11 mouse cellular contexts compared by ENCODE assay signal in genomic region chr10:80421651-80422472, GRCm38 (mm10). TPM values are rescaled to one million over a fixed set of nuclear protein-coding genes. Genes with fewer than 3 reads are reported as not detected.
A peak's percentile ranks its signal among the peaks of the same experiment; 100 is the strongest.
DNase-seq lines count a peak whose midpoint lies in the region; ATAC-seq and TF ChIP-seq lines count a peak whose summit lies in the region.
"Had no signal": no experiment of that assay in that cellular context is flagged by ENCODE, and none has a peak within 500 bp of the region (broad histone marks: within the 10 kb centered on the region; RNA-seq: fewer than 3 reads in every experiment).

No protein-coding gene starts in this region.

- TF ChIP-seq CTCF in MEL (IDR thresholded peaks at IDR 0.05 in 2 of 3, conservative IDR thresholded peaks at IDR 0.05 in 1 of 3; ENCODE audit: control insufficient read depth in 1 of 3, insufficient read depth in 1 of 3, low read depth in 2 of 3, low read length in 3 of 3, poor library complexity in 1 of 3, severe bottlenecking in 1 of 3) = no peak

- peaks cover 4% of the 10 kb centered on the region for H3K79me2 ChIP-seq in MEL (ENCODE audit: control insufficient read depth, insufficient read depth, low read length, poor library complexity)

- H3K27ac ChIP-seq in MEL (ENCODE audit: control insufficient read depth, low read depth, low read length) = peak overlapping the region; percentile 93
- peak overlapping the region; percentile 79 for H3K27ac ChIP-seq in forebrain, embryonic 14.5 days (ENCODE audit: low read depth, low read length)

- TF ChIP-seq EP300 in MEL (IDR thresholded peaks at IDR 0.05; ENCODE audit: low read depth in 1 of 2, low read length in 2 of 2) = peak; percentile 87 to 97

- H3K4me2 ChIP-seq in forebrain, embryonic 14.5 days (ENCODE audit: low read length) = peak overlapping the region; percentile 19; the same call in 1 of the 2 replicates

- WGBS in forebrain, embryonic 14.5 days = 75% methylated on average over 9 of the region's 9 CpGs

- no peak overlapping the region for H3K4me3 ChIP-seq in MEL (ENCODE audit: control insufficient read depth in 1 of 2, insufficient read depth in 1 of 2, low read depth in 2 of 2, low read length in 2 of 2)
- H3K4me3 ChIP-seq in forebrain, embryonic 14.5 days (ENCODE audit: low read depth, low read length) = no peak overlapping the region

- no peaks in the 10 kb centered on the region for H3K9me3 ChIP-seq in MEL (replicated peaks; ENCODE audit: insufficient read depth, low read length)
- no peaks in the 10 kb centered on the region for H3K9me3 ChIP-seq in forebrain, embryonic 14.5 days (replicated peaks; ENCODE audit: control insufficient read depth, low read length)

- TF ChIP-seq RAD21 in MEL (IDR thresholded peaks at IDR 0.05; ENCODE audit: low read depth, low read length) = no peak

- DNase-seq in cerebellum, adult 9-11 months = peak; percentile 34
- no peak for DNase-seq in cerebellum, adult 18-20 months
- DNase-seq in MEL (ENCODE audit: low read depth, low spot score) = peak; percentile 85
- DNase-seq in forebrain, embryonic 14.5 days (ENCODE audit: low spot score) = peak; percentile 59
- no peak for DNase-seq in left cerebral cortex, adult 8-10 months (ENCODE audit: low spot score in 2 of 2)
- no peak for DNase-seq in adipocyte (ENCODE audit: low spot score)
- DNase-seq: gastrocnemius, postnatal 25 days; kidney, postnatal 36 days; lung, postnatal 10 days had no signal

- H3K36me3 ChIP-seq in MEL (ENCODE audit: control insufficient read depth in 1 of 2, insufficient read depth in 2 of 2, low read length in 2 of 2) = peaks cover 14 to 43% of the 10 kb centered on the region in 2 experiments
- H3K36me3 ChIP-seq in forebrain, embryonic 14.5 days (ENCODE audit: control insufficient read depth, insufficient read depth, low read length) = peaks cover 91% of the 10 kb centered on the region

- H3K4me1 ChIP-seq in MEL (ENCODE audit: control insufficient read depth in 1 of 2, insufficient read depth in 2 of 2, low read length in 2 of 2) = peaks cover 23 to 56% of the 10 kb centered on the region in 2 experiments
- peaks cover 21% of the 10 kb centered on the region for H3K4me1 ChIP-seq in forebrain, embryonic 14.5 days (ENCODE audit: control insufficient read depth, insufficient read depth, low read length)

- H3K27me3 ChIP-seq in MEL (ENCODE audit: control insufficient read depth in 1 of 2, insufficient read depth in 2 of 2, low read length in 2 of 2) = no peaks in the 10 kb centered on the region
- no peaks in the 10 kb centered on the region for H3K27me3 ChIP-seq in forebrain, embryonic 14.5 days (replicated peaks; ENCODE audit: control insufficient read depth, insufficient read depth, low read length)

- TF ChIP-seq POLR2A in MEL (IDR thresholded peaks at IDR 0.05; ENCODE audit: control insufficient read depth in 1 of 2, insufficient read depth in 1 of 2, low read depth in 1 of 2, low read length in 2 of 2, poor library complexity in 1 of 2) = peak in 1 of 2 experiments; percentile 71; a peak in 2 of 4 replicates

- ATAC-seq in forebrain, embryonic 14.5 days = peak; percentile 54
- ATAC-seq in megakaryocyte-erythroid progenitor cell, adult 5-6 weeks (replicated peaks; ENCODE audit: low FRiP score, low TSS enrichment, poor library complexity, severe bottlenecking) = peak; percentile 85
- no peak for ATAC-seq in CD4-positive, CD25-positive, alpha-beta regulatory T cell, adult 4 months

- H3K9ac ChIP-seq in MEL (ENCODE audit: control insufficient read depth, low read depth, low read length, poor library complexity, severe bottlenecking) = peak overlapping the region; percentile 47
- H3K9ac ChIP-seq in forebrain, embryonic 14.5 days (ENCODE audit: low read length) = no peak overlapping the region

TF ChIP-seq in MEL, 35 proteins besides CTCF, POLR2A, EP300 and RAD21 (continues in another document):
- TF ChIP-seq ZMIZ1 (IDR thresholded peaks at IDR 0.05; ENCODE audit: low read depth, low read length) = no peak
- no peak for TF ChIP-seq UBTF (IDR thresholded peaks at IDR 0.05; ENCODE audit: borderline replicate concordance, insufficient read depth, low read depth, low read length)
- no peak for TF ChIP-seq CHD1 (IDR thresholded peaks at IDR 0.05; ENCODE audit: low read depth, low read length)
- TF ChIP-seq SMC3 (IDR thresholded peaks at IDR 0.05; ENCODE audit: low read depth, low read length) = 0 out of 2 replicates have a peak, but pooled peaks have one; percentile 10
- TF ChIP-seq MYC (IDR thresholded peaks at IDR 0.05; ENCODE audit: low read depth, low read length) = peak; percentile 75
- no peak for TF ChIP-seq BHLHE40 (IDR thresholded peaks at IDR 0.05; ENCODE audit: borderline replicate concordance, low read depth, low read length)
- TF ChIP-seq GATA1 (IDR thresholded peaks at IDR 0.05; ENCODE audit: low read depth, low read length) = peak; percentile 90
- TF ChIP-seq E2F4 (IDR thresholded peaks at IDR 0.05; ENCODE audit: borderline replicate concordance, low read depth, low read length) = no peak
- TF ChIP-seq KAT2A (conservative IDR thresholded peaks at IDR 0.05; ENCODE audit: low read depth, low read length) = no peak
- peak; percentile 36; the same call in 1 of the 2 replicates for TF ChIP-seq NELFE (IDR thresholded peaks at IDR 0.05; ENCODE audit: low read depth, low read length)
- no peak for TF ChIP-seq POLR2AphosphoS2 (IDR thresholded peaks at IDR 0.05; ENCODE audit: low read length)
- TF ChIP-seq JUND (IDR thresholded peaks at IDR 0.05; ENCODE audit: low read depth, low read length) = no peak
- TF ChIP-seq ZKSCAN1 (IDR thresholded peaks at IDR 0.05; ENCODE audit: low read depth, low read length) = no peak
- peak; percentile 68; the same call in 1 of the 2 replicates for TF ChIP-seq RCOR1 (IDR thresholded peaks at IDR 0.05; ENCODE audit: low read depth, low read length)
- TF ChIP-seq SIN3A (IDR thresholded peaks at IDR 0.05; ENCODE audit: low read length) = peak; percentile 80
- peak; percentile 72; the same call in 1 of the 2 replicates for TF ChIP-seq ETS1 (IDR thresholded peaks at IDR 0.05; ENCODE audit: low read depth, low read length)
- TF ChIP-seq ZNF384 (IDR thresholded peaks at IDR 0.05; ENCODE audit: low read depth, low read length) = no peak
- TF ChIP-seq MAZ (IDR thresholded peaks at IDR 0.05; ENCODE audit: low read depth, low read length) = peak; percentile 69; the same call in 1 of the 2 replicates
- no peak for TF ChIP-seq GABPA (IDR thresholded peaks at IDR 0.05; ENCODE audit: low read depth, low read length)
- peak; percentile 77 for TF ChIP-seq TBP (IDR thresholded peaks at IDR 0.05; ENCODE audit: low read depth, low read length)
- peak; percentile 85 for TF ChIP-seq TCF12 (IDR thresholded peaks at IDR 0.05; ENCODE audit: low read depth, low read length)
- no peak for TF ChIP-seq MAX (IDR thresholded peaks at IDR 0.05; ENCODE audit: low read length)
- no peak for TF ChIP-seq MEF2A (IDR thresholded peaks at IDR 0.05; ENCODE audit: extremely low read depth, insufficient replicate concordance, low read depth, low read length, poor library complexity, severe bottlenecking)

RNA-seq across cellular contexts. Expression of gene Tcf3, which starts 11.6 kb away (rescaled TPM):
- 113 and 125 TPM in 2 replicates for total RNA-seq in MEL (2012; rRNA removed)
- 100 to 1,000 TPM in 1 of 2 experiments, not detected in 1; 258 TPM for polyA plus RNA-seq in MEL (2012; ENCODE audit: insufficient read depth in 1 of 2, insufficient read length in 2 of 2, low read depth in 1 of 2, low replicate concordance in 2 of 2, missing spikeins in 1 of 2)
- polyA plus RNA-seq in forebrain, embryonic 14.5 days (2014; fragmentation: Nextera tagmentation; extraction: Ambion mirVana) = 64.4 and 73.5 TPM in 2 replicates
- total RNA-seq in megakaryocyte-erythroid progenitor cell, adult 5-6 weeks (2014; fragmentation: Nextera tagmentation) = 154 and 175 TPM in 2 replicates
- 57.9 and 99.8 TPM in 2 replicates for total RNA-seq in megakaryocyte-erythroid progenitor cell, adult 5-6 weeks (2017)
- polyA plus RNA-seq in CD4-positive, CD25-positive, alpha-beta regulatory T cell, adult 4 months (2017; shearing (Covaris generic)) = 1 to 10 TPM; 7.5 to 8.5 TPM
- 10 to 100 TPM; 27.7 to 32.6 (median 31.4) TPM for total RNA-seq in left cerebral cortex, adult 8-10 months (2022)

RNA-seq across cellular contexts. Expression of gene Uqcr11, which starts 15.2 kb away (rescaled TPM):
- total RNA-seq in MEL (2012; rRNA removed) = 879 and 935 TPM in 2 replicates
- 100 to 1,000 TPM in 1 of 2 experiments, not detected in 1; 481 TPM for polyA plus RNA-seq in MEL (2012; ENCODE audit: insufficient read depth in 1 of 2, insufficient read length in 2 of 2, low read depth in 1 of 2, low replicate concordance in 2 of 2, missing spikeins in 1 of 2)
- polyA plus RNA-seq in forebrain, embryonic 14.5 days (2014; fragmentation: Nextera tagmentation; extraction: Ambion mirVana) = 628 and 893 TPM in 2 replicates
- 485 and 702 TPM in 2 replicates for total RNA-seq in megakaryocyte-erythroid progenitor cell, adult 5-6 weeks (2014; fragmentation: Nextera tagmentation)
- total RNA-seq in megakaryocyte-erythroid progenitor cell, adult 5-6 weeks (2017) = 241 and 254 TPM in 2 replicates
- polyA plus RNA-seq in CD4-positive, CD25-positive, alpha-beta regulatory T cell, adult 4 months (2017; shearing (Covaris generic)) = 100 to 1,000 TPM; 268 to 337 TPM
- 100 to 1,000 TPM; 332 to 408 (median 366) TPM for total RNA-seq in left cerebral cortex, adult 8-10 months (2022)

RNA-seq across cellular contexts. Expression of gene Mbd3, which starts 22.5 kb away (rescaled TPM):
- 81.4 and 86.9 TPM in 2 replicates for total RNA-seq in MEL (2012; rRNA removed)
- 100 to 1,000 TPM in 1 of 2 experiments, not detected in 1; 289 TPM for polyA plus RNA-seq in MEL (2012; ENCODE audit: insufficient read depth in 1 of 2, insufficient read length in 2 of 2, low read depth in 1 of 2, low replicate concordance in 2 of 2, missing spikeins in 1 of 2)
- 216 and 221 TPM in 2 replicates for polyA plus RNA-seq in forebrain, embryonic 14.5 days (2014; fragmentation: Nextera tagmentation; extraction: Ambion mirVana)
- 105 and 113 TPM in 2 replicates for total RNA-seq in megakaryocyte-erythroid progenitor cell, adult 5-6 weeks (2014; fragmentation: Nextera tagmentation)
- 80.0 and 93.8 TPM in 2 replicates for total RNA-seq in megakaryocyte-erythroid progenitor cell, adult 5-6 weeks (2017)
- polyA plus RNA-seq in CD4-positive, CD25-positive, alpha-beta regulatory T cell, adult 4 months (2017; shearing (Covaris generic)) = 10 to 100 TPM; 26.7 to 27.2 TPM
- total RNA-seq in left cerebral cortex, adult 8-10 months (2022) = 100 to 1,000 TPM; 146 to 152 (median 149) TPM

RNA-seq across cellular contexts. Expression of gene Mex3d, which starts 34.4 kb away (rescaled TPM):
- total RNA-seq in MEL (2012; rRNA removed) = 14.1 and 15.6 TPM in 2 replicates
- 10 to 100 TPM in 1 of 2 experiments, not detected in 1; 18.8 TPM for polyA plus RNA-seq in MEL (2012; ENCODE audit: insufficient read depth in 1 of 2, insufficient read length in 2 of 2, low read depth in 1 of 2, low replicate concordance in 2 of 2, missing spikeins in 1 of 2)
- 16.9 and 17.8 TPM in 2 replicates for polyA plus RNA-seq in forebrain, embryonic 14.5 days (2014; fragmentation: Nextera tagmentation; extraction: Ambion mirVana)
- 8.0 and 9.1 TPM in 2 replicates for total RNA-seq in megakaryocyte-erythroid progenitor cell, adult 5-6 weeks (2014; fragmentation: Nextera tagmentation)
- 13.0 and 14.7 TPM in 2 replicates for total RNA-seq in megakaryocyte-erythroid progenitor cell, adult 5-6 weeks (2017)
- polyA plus RNA-seq in CD4-positive, CD25-positive, alpha-beta regulatory T cell, adult 4 months (2017; shearing (Covaris generic)) = 1 to 10 TPM in 1 of 2 experiments, not detected in 1; 1.3 TPM
- total RNA-seq in left cerebral cortex, adult 8-10 months (2022) = 10 to 100 TPM; 18.9 to 20.3 (median 19.6) TPM

Comparison
In these comparisons a context has a peak if more than half of its experiments do, and no peak if none do; other contexts are left out.
1. DNase-seq: peak in cerebellum, adult 9-11 months (single experiment), MEL (single experiment) and forebrain, embryonic 14.5 days (single experiment); none in cerebellum, adult 18-20 months (0 of 2), left cerebral cortex, adult 8-10 months (0 of 2) and adipocyte (single experiment).